Mouse (Mus musculus): Measurements from ENCODE around the gene Olfr1418.
"Not testable (repeated sequence)": the region's sequence is repeated elsewhere in the genome, so short reads cannot be mapped to it uniquely, and the experiment has no call there.

Olfr1418 gene

GRCm38 (mm10) chr19:11860966-11861365, at the start of gene Olfr1418:
Gene Olfr1418 (minus strand): TSS chr19:11861066.
- no peak for DNase-seq

GRCm38 (mm10) chr19:11886265-11886664, 25.4 kb upstream of the Olfr1418 start, which contains the start of gene Olfr1420:
Gene Olfr1420 (plus strand): TSS chr19:11886565.
- no peak for DNase-seq

- DNase-seq, result not testable (repeated sequence)
Observed at GRCm38 (mm10) chr19:11878404-11878803, 17.5 kb upstream of the Olfr1418 start.

GRCm38 (mm10) chr19:11875006-11875405, 14.1 kb upstream of the Olfr1418 start, which contains the start of gene Olfr1419:
Gene Olfr1419 (minus strand): TSS chr19:11875106.
- no peak for DNase-seq

GRCm38 (mm10) chr19:11867837-11868236, 7.0 kb upstream of the Olfr1418 start:
- no peak for DNase-seq

- no peak for DNase-seq
Observed at GRCm38 (mm10) chr19:11856506-11856905, 4.4 kb downstream of the Olfr1418 start.

- no peak for DNase-seq
Observed at GRCm38 (mm10) chr19:11854821-11855220, 6.0 kb downstream of the Olfr1418 start.

DNA sequence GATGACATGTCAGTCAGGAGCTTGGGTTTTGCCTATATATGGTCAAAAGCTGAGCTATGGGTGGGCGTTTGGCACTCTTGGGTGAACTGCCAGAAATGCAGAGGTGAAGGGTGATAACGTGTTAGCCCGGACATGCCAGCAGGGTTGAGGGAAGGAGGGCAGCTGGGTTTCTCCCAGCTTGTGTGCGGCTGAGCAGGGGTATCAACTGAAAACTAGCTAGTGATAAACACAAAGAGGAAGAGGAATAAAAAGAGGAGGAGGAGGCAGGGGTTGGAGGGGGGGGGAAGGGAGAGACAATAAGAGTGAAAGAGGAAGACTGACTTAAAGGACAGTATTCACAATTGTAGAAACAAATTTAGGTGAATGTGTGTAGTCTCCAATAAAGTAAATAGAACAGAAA, 8.2 kb downstream of the Olfr1418 start:
- no peak for DNase-seq

GRCm38 (mm10) chr19:11846333-11846732, 14.5 kb downstream of the Olfr1418 start:
- DNase-seq, result no peak

DNA sequence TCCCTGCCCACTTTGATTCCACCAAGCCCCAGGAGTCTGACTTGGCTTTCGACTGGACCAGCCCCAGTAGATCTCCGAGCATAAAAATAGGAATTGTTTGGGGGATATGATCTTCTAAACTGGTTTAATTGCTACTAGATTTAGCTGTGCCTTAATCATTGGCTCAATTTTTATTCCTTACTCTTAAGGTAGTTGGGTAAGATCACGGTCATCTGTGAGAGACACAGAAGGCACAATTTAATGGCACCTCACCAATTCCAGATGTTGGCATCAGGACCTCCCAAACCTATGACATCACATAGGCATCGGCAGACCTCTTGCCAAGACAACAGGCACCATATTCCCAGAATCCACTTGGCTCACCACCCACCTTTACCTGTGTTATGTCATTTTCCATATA, 21.7 kb downstream of the Olfr1418 start, which contains the start of gene Olfr1417:
Gene Olfr1417 (minus strand): TSS at position 101 of the 400 bp plus-strand sequence.
- DNase-seq, result no peak

DNA sequence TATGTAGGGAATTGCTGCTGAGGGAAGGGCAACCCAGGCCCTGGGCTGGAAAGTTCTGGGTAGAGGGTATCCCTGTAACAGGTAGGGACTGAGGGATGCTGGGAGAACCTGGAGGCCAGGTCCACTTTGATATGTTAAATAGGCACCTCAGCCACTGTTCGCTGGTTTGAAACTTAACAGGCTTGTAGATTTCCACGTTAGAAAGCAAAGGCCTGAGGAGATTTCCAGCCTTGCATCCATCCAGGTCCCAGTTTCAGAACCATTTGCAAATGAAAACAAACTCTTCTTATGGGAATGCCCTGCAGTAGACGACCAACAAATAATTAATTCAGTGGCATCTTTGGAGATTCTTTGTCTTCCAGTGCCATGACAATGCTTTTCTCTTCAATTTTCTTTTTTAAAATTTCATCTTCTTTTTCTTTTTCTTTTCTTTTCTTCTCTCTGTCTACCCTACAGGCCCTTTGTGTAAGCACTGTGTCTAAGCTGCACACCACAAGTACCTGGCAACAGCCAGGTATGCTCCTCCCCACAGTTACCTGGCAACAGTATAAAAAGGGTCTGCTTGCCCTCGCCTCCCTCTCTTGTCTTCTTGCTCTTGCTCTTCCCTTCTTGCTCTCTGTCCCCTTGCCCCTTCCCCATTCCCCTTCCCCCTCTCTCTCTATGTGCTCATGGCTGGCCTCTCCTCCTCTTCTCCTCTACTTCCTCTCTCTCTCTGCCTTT, 37.4 kb downstream of the Olfr1418 start:
- DNase-seq, result no peak

DNA sequence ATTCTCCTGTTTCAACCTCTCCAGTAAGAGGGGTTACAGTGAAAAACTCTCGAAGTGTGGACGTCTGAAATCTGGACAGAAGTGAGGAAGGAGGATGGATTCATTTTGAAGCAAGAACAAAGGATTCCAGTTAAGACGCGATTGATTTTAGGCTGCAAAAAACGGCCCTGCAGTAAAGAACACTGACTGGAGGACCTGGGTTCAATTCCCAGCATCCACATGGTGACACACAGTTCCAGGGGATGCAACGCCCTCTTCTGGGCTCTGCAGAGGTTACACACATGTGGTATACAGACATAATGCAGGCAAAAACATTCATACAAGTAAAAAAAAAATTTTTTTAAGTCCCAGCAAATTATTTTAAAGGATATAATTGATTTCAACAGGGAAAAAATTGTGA, 40.7 kb downstream of the Olfr1418 start:
- DNase-seq, result no peak

- DNase-seq, result peak; percentile 93
Observed at GRCm38 (mm10) chr19:11819800-11820199, 41.1 kb downstream of the Olfr1418 start.

DNA sequence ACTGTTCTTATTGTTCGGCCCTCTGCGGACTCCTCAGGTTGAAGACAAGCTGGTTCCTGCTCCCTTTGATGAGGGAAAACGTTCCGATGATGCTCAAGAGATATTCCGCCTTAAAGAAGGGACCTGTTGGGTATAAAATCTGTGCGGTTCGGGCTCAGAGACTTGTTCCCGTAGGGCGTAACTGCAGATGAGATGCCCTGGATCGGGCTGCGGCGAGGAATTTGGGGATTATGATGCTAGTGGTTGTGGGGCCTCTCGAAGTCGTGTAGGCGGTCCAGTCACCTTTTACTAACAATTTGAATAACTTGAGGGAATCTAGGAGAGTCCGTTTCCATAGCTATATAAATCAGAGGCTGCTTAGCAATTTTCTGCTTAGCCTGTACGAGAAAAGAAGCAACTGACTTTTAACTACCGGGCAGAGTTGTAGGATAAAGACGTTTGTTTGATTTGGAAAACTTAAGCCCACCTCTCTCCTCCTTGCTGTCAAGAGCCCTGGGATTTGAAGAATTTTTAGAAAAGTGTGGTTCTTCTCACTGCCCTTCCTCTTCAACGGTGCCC, 41.6 kb downstream of the Olfr1418 start, which contains the start of gene Stx3:
Gene Stx3 (minus strand): TSS at position 261 of the 558 bp plus-strand sequence.
- no peak for DNase-seq

- DNase-seq, result peak; percentile 71
Observed at GRCm38 (mm10) chr19:11818199-11819142, 42.4 kb downstream of the Olfr1418 start.

DNA sequence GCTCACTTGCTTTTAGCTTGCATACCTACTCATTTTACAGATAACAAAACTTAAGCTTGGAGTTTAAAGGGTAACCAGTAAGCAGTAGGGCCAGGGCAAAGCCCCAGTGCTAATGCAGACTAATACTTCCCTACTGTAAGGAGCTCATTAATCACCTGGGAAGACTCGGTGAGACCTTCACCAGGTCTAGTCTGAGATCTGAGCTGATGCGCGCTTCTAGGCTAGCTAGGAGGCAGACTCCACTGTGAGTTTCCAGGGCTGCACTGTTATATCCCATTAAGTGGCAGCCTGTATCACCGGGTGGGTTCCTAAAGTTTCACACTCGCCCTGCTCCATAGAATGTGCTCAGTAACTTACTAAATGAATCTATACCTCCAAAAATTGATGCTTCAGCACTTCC, 43.3 kb downstream of the Olfr1418 start:
- no peak for DNase-seq

DNA sequence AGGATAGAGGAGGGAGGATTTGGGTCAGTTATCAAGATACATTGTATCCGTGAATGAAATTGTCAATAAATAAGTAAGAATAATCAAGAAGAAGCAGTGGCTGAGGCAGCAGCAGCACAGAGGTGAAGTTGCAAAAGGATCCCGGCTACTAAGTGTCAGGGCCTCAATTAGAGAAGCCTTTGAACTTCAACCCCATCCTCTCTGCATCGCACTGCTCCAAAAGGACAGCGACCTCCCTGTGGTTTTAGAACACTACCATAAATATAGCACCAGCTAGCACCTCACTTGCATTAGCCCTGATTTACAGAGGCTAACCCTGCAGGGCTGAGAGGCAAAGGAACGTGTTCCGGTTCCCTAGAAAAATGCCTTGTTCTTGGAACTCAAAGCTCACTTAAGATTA, 44.2 kb downstream of the Olfr1418 start:
- no peak for DNase-seq

GRCm38 (mm10) chr19:11814742-11815333, 46.0 kb downstream of the Olfr1418 start:
- no peak for DNase-seq

- peak; percentile 47 for DNase-seq
Observed at GRCm38 (mm10) chr19:11813649-11814048, 47.2 kb downstream of the Olfr1418 start.

GRCm38 (mm10) chr19:11813136-11813535, 47.7 kb downstream of the Olfr1418 start:
- no peak for DNase-seq

DNA sequence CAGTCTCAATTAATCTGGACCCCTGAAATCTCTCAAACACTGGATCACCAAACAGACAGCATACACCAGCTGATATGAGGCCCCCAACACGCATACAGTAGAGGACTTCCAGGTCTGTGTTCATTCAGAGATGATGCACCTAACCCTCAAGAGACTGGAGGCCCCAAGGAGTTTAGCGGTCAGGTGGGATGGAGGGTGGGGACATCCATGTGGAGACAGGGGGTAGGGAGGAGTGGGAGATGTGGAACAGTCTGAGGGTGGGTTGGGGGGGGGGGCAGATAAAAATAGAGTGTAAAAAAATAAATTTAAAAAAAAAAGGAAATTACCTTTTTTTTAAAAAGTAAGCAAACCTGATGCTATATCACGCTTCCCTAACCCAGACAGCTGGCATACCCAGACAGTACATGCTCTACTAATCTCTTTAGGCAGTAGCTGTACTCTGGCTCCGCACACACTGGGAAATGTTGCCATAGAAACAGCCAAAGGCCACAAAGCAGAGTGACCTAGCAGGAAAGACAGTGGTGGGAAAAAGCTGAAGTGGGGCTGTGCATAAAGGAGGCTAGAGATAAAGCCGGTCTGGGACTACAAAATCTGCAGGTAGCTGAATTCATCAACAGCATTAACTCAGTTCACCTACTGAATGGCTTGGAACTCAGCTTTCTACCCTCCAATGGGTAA, 49.0 kb downstream of the Olfr1418 start:
- DNase-seq, result no peak

- DNase-seq, result peak; percentile 69
Observed at GRCm38 (mm10) chr19:11810856-11811255, 50.0 kb downstream of the Olfr1418 start.

Measured in lung, postnatal 10 days (tissue).